Mouse (Mus musculus) erythroblast, adult 5-6 weeks (primary cell): Measurements from ENCODE around the gene Cdk12. TPM values are rescaled to one million over a fixed set of nuclear protein-coding genes. Genes with fewer than 3 reads are reported as not detected.

Source experiments
- ATAC-seq: replicated peaks from 2 replicates; pipeline ENCODE4 v1.8.0; 2016; ENCODE audit warnings: moderate number of reproducible peaks, mild to moderate bottlenecking, moderate TSS enrichment, inconsistent platforms; ENCODE audit not compliant: poor library complexity, low FRiP score, severe bottlenecking
- total RNA-seq, 2 experiments: library from RNA; stranded (forward) in 1 of 2; stranded (reverse) in 1 of 2; fragments of 150-400 nt in 1 of 2; fragments of 200-764, 138-1000 nt in 1 of 2; gene quantifications; 2 replicates each; pipeline versions ENCODE4 v1.2.3 to v1.2.4; 2015 to 2017; ENCODE audit warnings: low replicate concordance in 2 of 2

Gene Cdk12
- total RNA-seq, 2 experiments from 2014 or later, result 181 to 302 TPM

- peak; percentile 94 for ATAC-seq
These were observed 41.6 kb downstream of the Cdk12 start for GRCm38 (mm10) chr11:98244415-98244814.

GRCm38 (mm10) chr11:98247325-98247724 is 44.5 kb downstream of the Cdk12 start:
- ATAC-seq, result no peak

- no peak for ATAC-seq
These were observed 50.9 kb downstream of the Cdk12 start for GRCm38 (mm10) chr11:98253807-98254206.

- ATAC-seq, result no peak
These were observed 58.0 kb downstream of the Cdk12 start for GRCm38 (mm10) chr11:98260706-98261479.

GRCm38 (mm10) chr11:98265039-98265438 is 62.2 kb downstream of the Cdk12 start:
- ATAC-seq, result peak; percentile 71

GRCm38 (mm10) chr11:98265891-98266290 is 63.0 kb downstream of the Cdk12 start:
- ATAC-seq, result no peak

GRCm38 (mm10) chr11:98266699-98267402 is 64.0 kb downstream of the Cdk12 start:
- no peak for ATAC-seq

GRCm38 (mm10) chr11:98270066-98270465 is 67.2 kb downstream of the Cdk12 start:
- 0 out of 2 replicates have a peak, but pooled peaks have one; percentile 33 for ATAC-seq

- ATAC-seq, result no peak
These were observed 67.6 kb downstream of the Cdk12 start for GRCm38 (mm10) chr11:98270466-98270865.

- no peak for ATAC-seq
These were observed 80.9 kb downstream of the Cdk12 start for GRCm38 (mm10) chr11:98283740-98284139.

GRCm38 (mm10) chr11:98284230-98284629 is 81.4 kb downstream of the Cdk12 start:
- ATAC-seq, result no peak

- ATAC-seq, result 0 out of 2 replicates have a peak, but pooled peaks have one; percentile 26
These were observed 82.5 kb downstream of the Cdk12 start for GRCm38 (mm10) chr11:98285368-98285767.

- ATAC-seq, result no peak
These were observed 84.7 kb downstream of the Cdk12 start for GRCm38 (mm10) chr11:98287531-98287930.

GRCm38 (mm10) chr11:98287961-98288360 is 85.1 kb downstream of the Cdk12 start:
- no peak for ATAC-seq

- no peak for ATAC-seq
These were observed 87.0 kb downstream of the Cdk12 start for GRCm38 (mm10) chr11:98289873-98290272.

GRCm38 (mm10) chr11:98290906-98291305 is 88.0 kb downstream of the Cdk12 start:
- no peak for ATAC-seq

GRCm38 (mm10) chr11:98293070-98293469 is 90.2 kb downstream of the Cdk12 start:
- no peak for ATAC-seq

- no peak for ATAC-seq
These were observed 91.5 kb downstream of the Cdk12 start for GRCm38 (mm10) chr11:98294188-98295012.

GRCm38 (mm10) chr11:98295013-98295585 is 92.2 kb downstream of the Cdk12 start:
- no peak for ATAC-seq

GRCm38 (mm10) chr11:98296277-98296676 is 93.4 kb downstream of the Cdk12 start:
- ATAC-seq, result no peak
